Mouse (Mus musculus): ENCODE data around the gene Il31ra.

Il31ra gene

GRCm38 (mm10) chr13:112508487-112508886 is 85.7 kb downstream of the Il31ra start:
- DNase-seq (ENCODE audit: low spot score in 2 of 2): no peak

DNA sequence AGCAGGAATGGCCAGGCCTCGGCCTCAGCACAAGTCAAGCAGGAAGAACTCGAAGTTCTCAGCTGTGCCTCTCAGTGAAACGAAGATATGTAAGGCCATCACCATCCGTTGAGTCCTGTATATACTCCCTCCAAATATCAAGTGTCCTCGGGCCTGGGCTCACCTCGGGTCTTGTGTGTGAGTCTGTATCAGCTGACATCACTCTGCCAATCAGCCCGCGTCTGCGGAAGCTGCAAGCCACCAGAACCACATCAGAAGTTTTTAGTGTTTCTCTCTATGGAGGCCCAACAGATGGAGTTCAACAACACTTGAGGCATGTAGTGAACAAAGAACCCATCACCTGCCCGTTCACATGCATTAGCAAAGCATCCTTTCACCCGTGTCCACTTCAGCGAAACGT is 86.5 kb downstream of the Il31ra start:
- DNase-seq (ENCODE audit: low spot score in 2 of 2): no peak

- no peak for DNase-seq (ENCODE audit: low spot score in 2 of 2)
Observed at GRCm38 (mm10) chr13:112506766-112507165, 87.4 kb downstream of the Il31ra start.

- no peak for DNase-seq (ENCODE audit: low spot score in 2 of 2)
Observed at GRCm38 (mm10) chr13:112505436-112505835, 88.7 kb downstream of the Il31ra start.

DNA sequence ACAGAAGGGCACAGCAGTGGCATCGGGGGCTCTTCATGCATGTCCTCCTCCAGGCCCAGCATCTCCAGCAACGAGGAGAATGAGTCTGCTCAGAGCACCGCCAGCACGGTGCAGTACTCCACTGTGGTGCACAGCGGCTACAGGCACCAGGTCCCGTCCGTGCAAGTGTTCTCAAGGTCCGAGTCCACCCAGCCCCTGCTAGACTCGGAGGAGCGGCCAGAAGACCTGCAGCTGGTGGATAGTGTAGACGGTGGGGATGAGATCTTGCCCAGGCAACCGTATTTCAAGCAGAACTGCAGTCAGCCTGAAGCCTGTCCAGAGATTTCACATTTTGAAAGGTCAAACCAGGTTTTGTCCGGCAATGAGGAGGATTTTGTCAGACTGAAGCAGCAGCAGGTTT is 90.3 kb downstream of the Il31ra start:
- no peak for DNase-seq (ENCODE audit: low spot score in 2 of 2)

DNA sequence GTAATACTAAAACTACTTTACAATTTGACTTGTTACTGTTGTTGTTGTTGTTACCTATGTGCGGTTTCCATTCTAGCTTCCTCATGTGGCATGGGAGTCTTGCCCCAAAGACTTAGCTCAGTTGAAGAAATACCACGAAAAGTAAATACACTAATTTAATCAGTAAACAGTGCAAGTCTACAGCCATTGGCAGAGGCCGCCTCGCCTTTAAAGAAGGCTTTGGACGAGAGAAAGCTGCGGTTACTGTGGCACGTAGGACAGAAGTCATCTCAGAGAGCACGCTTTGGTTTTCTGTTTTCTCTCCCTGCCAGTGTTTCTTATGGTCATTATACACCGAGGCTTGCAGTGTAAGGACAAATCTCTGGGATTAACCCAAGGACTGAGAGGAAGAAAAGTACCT is 93.7 kb downstream of the Il31ra start:
- no peak for DNase-seq (ENCODE audit: low spot score in 2 of 2)

- DNase-seq (ENCODE audit: low spot score in 2 of 2): no peak
Observed at GRCm38 (mm10) chr13:112500027-112500426, 94.1 kb downstream of the Il31ra start.

GRCm38 (mm10) chr13:112494590-112494989 is 99.6 kb downstream of the Il31ra start:
- DNase-seq (ENCODE audit: low spot score in 2 of 2): no peak

GRCm38 (mm10) chr13:112492285-112492678 is 101.9 kb downstream of the Il31ra start:
- DNase-seq (ENCODE audit: low spot score in 2 of 2): no peak

DNA sequence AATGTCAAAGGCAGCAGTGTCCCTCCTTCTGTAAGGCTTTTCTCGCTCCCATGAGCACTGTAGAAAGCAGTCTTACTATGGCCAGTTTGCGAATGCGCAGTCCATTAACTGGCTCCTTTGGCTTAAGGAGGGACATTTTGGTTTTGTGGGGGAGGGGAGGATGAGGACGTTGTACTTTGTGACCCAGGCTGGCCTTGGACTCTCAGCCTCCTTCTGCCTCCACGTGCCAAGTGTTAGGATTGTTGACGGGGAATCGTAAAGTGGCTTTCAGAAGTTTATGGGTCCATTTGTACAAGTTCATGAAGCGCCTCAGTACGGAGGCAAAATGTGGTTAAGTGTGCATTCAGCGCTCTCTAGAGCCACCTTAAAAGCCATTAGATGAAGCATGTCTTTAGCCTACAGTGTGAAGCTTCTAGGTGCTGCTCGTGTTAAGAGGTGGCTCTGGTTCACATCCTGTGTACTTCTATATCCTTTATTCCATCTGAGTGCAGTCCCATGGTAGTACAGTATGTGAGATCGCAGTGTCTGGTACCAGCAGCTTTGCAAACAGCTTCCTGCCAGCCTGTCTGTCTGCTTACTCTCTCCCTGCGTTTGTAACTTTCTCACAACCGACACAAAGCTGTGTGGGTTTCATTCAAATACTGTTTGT is 102.4 kb downstream of the Il31ra start:
- no peak for DNase-seq (ENCODE audit: low spot score in 2 of 2)

DNA sequence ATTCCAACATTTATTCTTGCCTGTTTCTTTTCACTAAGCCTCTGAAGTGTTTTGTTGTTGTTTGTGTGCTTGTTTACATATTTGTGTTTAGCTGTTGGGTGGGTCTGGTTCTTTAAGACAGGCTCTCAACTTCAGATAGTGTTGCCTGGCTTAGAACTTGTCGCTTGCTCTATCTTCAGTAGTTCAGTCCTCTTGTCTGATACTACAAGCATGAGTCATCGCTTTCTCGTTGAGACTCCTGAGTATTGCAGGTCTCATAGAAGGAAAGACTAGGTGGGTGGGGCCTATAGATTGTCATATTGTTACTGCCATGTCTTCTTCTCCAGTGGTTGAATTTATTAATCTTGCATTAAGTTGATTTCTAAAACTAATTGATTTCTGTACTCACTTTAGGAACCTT is 104.1 kb downstream of the Il31ra start:
- no peak for DNase-seq (ENCODE audit: low spot score in 2 of 2)

GRCm38 (mm10) chr13:112486676-112487075 is 107.5 kb downstream of the Il31ra start:
- no peak for DNase-seq (ENCODE audit: low spot score in 2 of 2)

GRCm38 (mm10) chr13:112486236-112486635 is 107.9 kb downstream of the Il31ra start:
- no peak for DNase-seq (ENCODE audit: low spot score in 2 of 2)

DNA sequence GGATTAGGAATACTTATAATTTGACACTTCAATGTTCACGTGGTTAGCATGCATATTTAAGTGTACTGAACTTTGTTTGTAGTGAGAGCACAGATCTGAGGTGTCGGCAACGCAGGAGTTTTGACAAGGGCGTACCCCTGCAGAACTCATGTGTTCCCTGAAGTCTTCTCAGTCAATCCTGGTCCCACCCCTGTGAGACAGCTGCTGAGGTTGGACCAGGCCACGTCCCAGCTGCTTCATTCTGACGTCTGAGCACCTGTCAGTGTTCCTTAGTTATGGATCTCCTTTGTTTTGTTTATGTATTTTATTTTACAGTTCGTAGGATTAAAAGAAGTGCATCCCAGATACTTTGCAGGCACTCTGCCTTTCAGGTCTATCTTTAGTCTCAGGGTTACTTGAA is 111.1 kb downstream of the Il31ra start:
- DNase-seq (ENCODE audit: low spot score in 2 of 2): no peak

DNA sequence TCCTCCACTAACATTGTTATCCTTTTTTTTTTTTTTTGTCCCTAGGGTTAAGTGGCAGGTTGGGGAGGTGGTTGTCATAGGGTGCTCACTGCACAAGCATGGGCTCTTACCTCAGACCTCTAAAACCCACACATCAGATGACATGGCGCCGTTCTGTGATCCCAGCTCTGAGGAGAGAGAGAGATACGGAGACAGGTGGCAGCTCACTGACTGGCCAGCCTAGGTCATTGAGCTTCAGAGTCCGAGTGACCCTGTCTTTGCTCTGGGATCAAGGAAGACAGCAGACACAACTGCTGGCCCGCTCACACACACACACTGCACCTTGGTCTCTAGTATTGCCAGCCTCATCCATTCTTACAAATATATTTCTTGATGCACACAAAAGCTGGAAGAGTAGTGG is 111.6 kb downstream of the Il31ra start:
- DNase-seq (ENCODE audit: low spot score in 2 of 2): no peak

DNA sequence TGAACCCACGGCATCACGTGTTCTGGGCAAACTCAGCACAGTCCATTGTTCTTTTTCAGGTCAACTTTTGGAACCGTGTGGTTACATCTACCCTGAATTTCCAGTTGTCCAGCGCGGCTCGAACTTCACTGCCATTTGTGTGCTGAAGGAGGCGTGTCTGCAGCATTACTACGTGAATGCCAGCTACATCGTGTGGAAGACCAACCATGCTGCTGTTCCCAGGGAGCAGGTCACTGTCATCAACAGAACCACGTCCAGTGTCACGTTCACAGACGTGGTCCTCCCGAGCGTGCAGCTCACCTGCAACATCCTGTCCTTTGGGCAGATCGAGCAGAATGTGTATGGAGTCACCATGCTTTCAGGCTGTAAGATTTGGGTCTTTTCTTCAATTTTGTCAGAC is 114.2 kb downstream of the Il31ra start:
- DNase-seq (ENCODE audit: low spot score in 2 of 2): no peak

DNA sequence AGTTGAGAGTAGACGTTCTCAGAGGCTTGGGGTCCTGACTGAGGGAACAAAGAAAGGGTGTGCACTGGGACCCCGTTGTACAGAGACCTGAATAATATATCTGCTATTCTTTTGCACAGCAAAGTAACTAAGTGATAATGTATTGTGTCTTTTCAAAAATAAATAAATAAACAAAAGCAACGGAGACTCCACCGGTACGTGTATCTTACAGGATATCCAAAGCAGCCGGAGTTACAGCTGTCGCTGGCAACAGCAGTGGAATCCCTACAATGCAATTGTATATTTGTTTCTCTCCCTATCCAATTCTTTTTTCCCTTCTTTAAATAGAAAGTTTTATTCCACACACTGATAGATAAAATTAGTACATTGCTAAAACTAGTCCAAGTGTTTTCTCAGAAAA is 115.1 kb downstream of the Il31ra start:
- no peak for DNase-seq (ENCODE audit: low spot score in 2 of 2)

- DNase-seq (ENCODE audit: low spot score in 2 of 2): no peak
Observed at GRCm38 (mm10) chr13:112473757-112474755, 120.1 kb downstream of the Il31ra start.

DNA sequence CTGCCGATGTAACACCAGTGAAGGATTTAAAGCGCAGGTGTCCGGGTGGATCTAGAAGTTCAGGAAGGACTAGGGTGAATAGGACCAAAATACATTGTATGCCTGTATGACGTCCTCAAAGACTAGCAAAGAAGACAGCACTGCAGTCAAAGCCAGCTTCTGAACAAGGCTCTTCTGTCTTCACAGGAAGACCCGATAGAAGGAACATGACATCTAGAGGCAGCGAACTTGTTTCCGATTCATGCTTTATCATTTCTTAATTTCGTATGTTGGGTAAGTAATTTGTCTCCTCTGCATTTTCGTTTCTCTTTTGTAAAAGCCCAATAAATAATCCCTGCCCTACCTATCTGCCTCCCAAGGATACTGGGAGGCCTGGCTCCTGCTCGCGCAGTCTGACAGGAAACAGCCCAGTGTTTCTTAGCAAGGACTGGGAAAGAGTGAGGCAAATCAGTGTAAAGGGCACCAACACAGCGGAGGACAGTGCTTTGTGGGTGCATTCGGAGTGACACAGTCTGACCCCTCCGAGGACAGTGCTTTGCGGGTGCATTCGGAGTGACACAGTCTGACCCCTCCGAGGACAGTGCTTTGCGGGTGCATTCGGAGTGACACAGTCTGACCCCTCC is 121.6 kb downstream of the Il31ra start:
- DNase-seq (ENCODE audit: low spot score in 2 of 2): no peak

GRCm38 (mm10) chr13:112471201-112471600 is 123.0 kb downstream of the Il31ra start:
- no peak for DNase-seq (ENCODE audit: low spot score in 2 of 2)

All from frontal cortex, postnatal 25 days (tissue).